Mouse (Mus musculus) stomach, postnatal 0 days (tissue): ENCODE measurements at regions not wholly inside any gene's neighbourhood (a gene's known extent, or its start where the extent isn't known, plus 50 kb on each side); places are given as distances from the start of the nearest gene placed in this dataset.

Experiments
- CTCF ChIP-seq: IDR thresholded peaks from 2 replicates; pipeline ENCODE4 v1.5.1; 2016; ENCODE audit warnings: antibody characterized with exemption, low read depth, mild to moderate bottlenecking, moderate library complexity
- EP300 ChIP-seq: optimal IDR thresholded peaks from 2 replicates; pipeline ENCODE3; 2016; ENCODE audit warnings: antibody characterized with exemption

DNA sequence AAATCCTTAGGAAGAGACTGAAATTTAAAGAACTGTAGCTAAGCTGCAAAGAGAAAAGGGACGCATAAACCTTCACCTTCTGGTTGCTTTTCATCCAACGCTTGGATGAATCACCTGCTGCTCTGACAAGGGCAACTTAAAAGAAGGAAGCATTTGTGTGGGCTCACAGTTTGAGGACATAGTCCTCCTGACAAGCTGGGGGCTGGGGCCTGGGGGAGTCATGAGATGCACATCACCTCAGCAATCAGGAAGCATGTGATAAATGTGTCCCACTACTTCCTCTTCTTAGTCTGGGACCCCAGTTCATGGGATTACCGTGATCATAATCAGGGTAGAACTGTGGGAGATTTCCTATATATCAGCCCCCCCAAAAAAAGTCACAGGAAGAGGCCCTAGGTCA, 107.8 kb upstream of the F13a1 start:
- TF ChIP-seq CTCF (no peak), EP300 (no peak)
